Mouse (Mus musculus) midbrain, embryonic 11.5 days (tissue): ENCODE data around the gene Frmd4a. TPM values are rescaled to one million over a fixed set of nuclear protein-coding genes. Genes with fewer than 3 reads are reported as not detected.

Experiments
- ATAC-seq: fragments of 200-750 bp; cut with Nextera tagmentation; 2 replicates; pipeline ENCODE4 v1.8.0; 2017; ENCODE audit warnings: moderate TSS enrichment, moderate library complexity; ENCODE audit not compliant: low FRiP score
- DNase-seq: peaks from one replicate; pipeline ENCODE4 v3.0.0; 2015; ENCODE audit warnings: low spot score; ENCODE audit errors: missing footprints
- H3K27ac ChIP-seq: fragments of 300-500 bp; sonication (generic); 2 replicates; pipeline ENCODE4 v1.5.1; 2014; ENCODE audit warnings: low read depth, low read length
- H3K27me3 ChIP-seq: fragments of 300-500 bp; sonication (generic); 2 replicates; pipeline ENCODE4 v1.6.1; 2014; ENCODE audit warnings: mild to moderate bottlenecking, low read length, moderate library complexity, mixed read lengths; ENCODE audit not compliant: control insufficient read depth, insufficient read depth
- H3K36me3 ChIP-seq: fragments of 300-500 bp; sonication (generic); 2 replicates; pipeline ENCODE4 v1.6.1; 2014; ENCODE audit warnings: mild to moderate bottlenecking, low read length, moderate library complexity, mixed read lengths; ENCODE audit not compliant: control insufficient read depth, insufficient read depth
- H3K4me1 ChIP-seq: fragments of 300-500 bp; sonication (generic); 2 replicates; pipeline ENCODE4 v1.6.1; 2014; ENCODE audit warnings: low read length; ENCODE audit not compliant: control insufficient read depth, insufficient read depth
- H3K4me2 ChIP-seq: fragments of 300-500 bp; sonication (generic); 2 replicates; pipeline ENCODE4 v1.6.1; 2014; ENCODE audit warnings: mild to moderate bottlenecking, moderate library complexity
- H3K4me3 ChIP-seq: fragments of 300-500 bp; sonication (generic); 2 replicates; pipeline ENCODE4 v1.5.1; 2014; ENCODE audit warnings: low read depth, low read length
- H3K9ac ChIP-seq: fragments of 300-500 bp; sonication (generic); 2 replicates; pipeline ENCODE4 v1.6.1; 2014; ENCODE audit warnings: low read length
- H3K9me3 ChIP-seq: fragments of 300-500 bp; sonication (generic); 2 replicates; pipeline ENCODE4 v1.6.1; 2016; ENCODE audit warnings: low read length; ENCODE audit not compliant: control insufficient read depth
- WGBS: fragments of 180-500 bp; shearing (Covaris S2); extraction: QIAGEN DNeasy Blood & Tissue Kit; methylation state at CpG from one replicate; pipeline ENCODE4 v1.1.7; 2014; 5-methylcytosine and 5-hydroxymethylcytosine counted together
- polyA plus RNA-seq: library from polyadenylated mRNA; unstranded; fragments of >200 nt; fragmentation: Nextera tagmentation; extraction: Ambion mirVana; gene quantifications from 2 replicates; pipeline ENCODE4 v1.2.1, GENCODE M21; 2014

Frmd4a gene
- polyA plus RNA-seq, 1 experiment from 2014 or later = 35.2 TPM

GRCm38 (mm10) chr2:4314545-4314944 is 297.0 kb downstream of the Frmd4a start:
- DNase-seq (no peak), ATAC-seq (no peak)
- H3K27ac ChIP-seq = no peak overlapping the region
- H3K4me1 ChIP-seq = no peaks in the 10 kb centered on the region
- WGBS = 70% methylated on average over 5 of the region's 5 CpGs
- no peaks in the 10 kb centered on the region for H3K36me3 ChIP-seq
- no peak overlapping the region for H3K9ac ChIP-seq
- H3K4me3 ChIP-seq = no peak overlapping the region
- no peaks in the 10 kb centered on the region for H3K27me3 ChIP-seq
- no peak overlapping the region for H3K4me2 ChIP-seq
- no peaks in the 10 kb centered on the region for H3K9me3 ChIP-seq

GRCm38 (mm10) chr2:4316589-4316988 is 299.1 kb downstream of the Frmd4a start:
- no peak overlapping the region for H3K4me3 ChIP-seq
- 77% methylated on average over 2 of the region's 2 CpGs for WGBS
- no peaks in the 10 kb centered on the region for H3K27me3 ChIP-seq
- H3K9ac ChIP-seq = no peak overlapping the region
- no peaks in the 10 kb centered on the region for H3K36me3 ChIP-seq
- no peaks in the 10 kb centered on the region for H3K4me1 ChIP-seq
- DNase-seq = peak; percentile 83
- ATAC-seq = 0 out of 2 replicates have a peak, but pooled peaks have one; percentile 22
- no peak overlapping the region for H3K4me2 ChIP-seq
- no peaks in the 10 kb centered on the region for H3K9me3 ChIP-seq
- H3K27ac ChIP-seq = no peak overlapping the region

GRCm38 (mm10) chr2:4318134-4318533 is 300.6 kb downstream of the Frmd4a start:
- no peak overlapping the region for H3K9ac ChIP-seq
- no peaks in the 10 kb centered on the region for H3K9me3 ChIP-seq
- no peak for DNase-seq
- H3K36me3 ChIP-seq = no peaks in the 10 kb centered on the region
- H3K4me1 ChIP-seq = no peaks in the 10 kb centered on the region
- no peaks in the 10 kb centered on the region for H3K27me3 ChIP-seq
- ATAC-seq = no peak
- no peak overlapping the region for H3K4me3 ChIP-seq
- 84% methylated on average over 4 of the region's 4 CpGs for WGBS
- no peak overlapping the region for H3K4me2 ChIP-seq
- no peak overlapping the region for H3K27ac ChIP-seq

GRCm38 (mm10) chr2:4326241-4327010 is 308.9 kb downstream of the Frmd4a start:
- ATAC-seq (no peak), DNase-seq (peak; percentile 28)
- H3K27ac ChIP-seq = no peak overlapping the region
- H3K36me3 ChIP-seq = no peaks in the 10 kb centered on the region
- H3K4me3 ChIP-seq = no peak overlapping the region
- WGBS = 83% methylated on average over 9 of the region's 9 CpGs
- no peak overlapping the region for H3K4me2 ChIP-seq
- no peaks in the 10 kb centered on the region for H3K4me1 ChIP-seq
- H3K9ac ChIP-seq = no peak overlapping the region
- no peaks in the 10 kb centered on the region for H3K27me3 ChIP-seq
- no peaks in the 10 kb centered on the region for H3K9me3 ChIP-seq

- Histone ChIP-seq H3K27ac (no peak overlapping the region), H3K4me2 (no peak overlapping the region), H3K9me3 (no peaks in the 10 kb centered on the region), H3K36me3 (no peaks in the 10 kb centered on the region), H3K4me1 (no peaks in the 10 kb centered on the region), H3K27me3 (no peaks in the 10 kb centered on the region), H3K9ac (no peak overlapping the region), H3K4me3 (no peak overlapping the region)
- ATAC-seq (no peak), DNase-seq (no peak)
- WGBS = 88% methylated on average over 4 of the region's 4 CpGs
These were observed 309.5 kb downstream of the Frmd4a start for GRCm38 (mm10) chr2:4327011-4327340.

- H3K4me1 ChIP-seq = no peaks in the 10 kb centered on the region; the same call in 1 of the 2 replicates
- no peak overlapping the region for H3K4me3 ChIP-seq
- H3K9me3 ChIP-seq = no peaks in the 10 kb centered on the region
These were observed 314.9 kb downstream of the Frmd4a start for GRCm38 (mm10) chr2:4332441-4332840.

GRCm38 (mm10) chr2:4334201-4334600 is 316.7 kb downstream of the Frmd4a start:
- ATAC-seq = no peak
- DNase-seq = peak; percentile 80
- no peak overlapping the region for H3K4me3 ChIP-seq

More at GRCm38 (mm10) chr2:4332441-4332840, 314.9 kb downstream of the Frmd4a start:
- DNase-seq = peak; percentile 57
- WGBS = 66% methylated on average over 8 of the region's 8 CpGs
- no peak for ATAC-seq
- H3K9ac ChIP-seq = no peak overlapping the region
- H3K27me3 ChIP-seq = no peaks in the 10 kb centered on the region
- no peak overlapping the region for H3K27ac ChIP-seq
- no peaks in the 10 kb centered on the region for H3K36me3 ChIP-seq
- no peak overlapping the region for H3K4me2 ChIP-seq

GRCm38 (mm10) chr2:4334936-4335335 is 317.4 kb downstream of the Frmd4a start:
- H3K9ac ChIP-seq = no peak overlapping the region
- ATAC-seq (no peak), DNase-seq (peak; percentile 69)
- no peak overlapping the region for H3K4me3 ChIP-seq
- WGBS = 88% methylated on average over 5 of the region's 5 CpGs
- no peak overlapping the region for H3K27ac ChIP-seq
- H3K4me2 ChIP-seq = no peak overlapping the region
- H3K4me1 ChIP-seq = no peaks in the 10 kb centered on the region; the same call in 1 of the 2 replicates
- H3K36me3 ChIP-seq = no peaks in the 10 kb centered on the region
- H3K9me3 ChIP-seq = no peaks in the 10 kb centered on the region
- H3K27me3 ChIP-seq = no peaks in the 10 kb centered on the region

More at GRCm38 (mm10) chr2:4334201-4334600, 316.7 kb downstream of the Frmd4a start:
- Histone ChIP-seq H3K36me3 (no peaks in the 10 kb centered on the region), H3K4me2 (no peak overlapping the region), H3K9ac (no peak overlapping the region), H3K4me1 (no peaks in the 10 kb centered on the region; the same call in 1 of the 2 replicates), H3K27me3 (no peaks in the 10 kb centered on the region), H3K9me3 (no peaks in the 10 kb centered on the region), H3K27ac (no peak overlapping the region)
- 37% methylated on average over 4 of the region's 4 CpGs for WGBS

- DNase-seq (peak; percentile 72), ATAC-seq (no peak)
- H3K4me2 ChIP-seq = no peak overlapping the region
- 73% methylated on average over 4 of the region's 4 CpGs for WGBS
- no peak overlapping the region for H3K27ac ChIP-seq
- no peaks in the 10 kb centered on the region for H3K27me3 ChIP-seq
- H3K36me3 ChIP-seq = no peaks in the 10 kb centered on the region
- no peaks in the 10 kb centered on the region for H3K9me3 ChIP-seq
- no peak overlapping the region for H3K9ac ChIP-seq
- no peak overlapping the region for H3K4me3 ChIP-seq
- no peaks in the 10 kb centered on the region; the same call in 1 of the 2 replicates for H3K4me1 ChIP-seq
These were observed 318.4 kb downstream of the Frmd4a start for GRCm38 (mm10) chr2:4335881-4336280.
